Mouse (Mus musculus) left cerebral cortex, postnatal 10 days (tissue): ENCODE results near the gene Rfc1. TPM values are rescaled to one million over a fixed set of nuclear protein-coding genes. Genes with fewer than 3 reads are reported as not detected.

ENCODE experiments used
- DNase-seq, 2 experiments: peaks; one replicate each; pipeline ENCODE4 v3.0.0; 2021 to 2022; ENCODE audit warnings: low spot score in 2 of 2, mixed read lengths in 1 of 2; ENCODE audit errors: extremely low spot score in 1 of 2
- intact Hi-C: fragments of 180-260 bp; cut with DNase I; formaldehyde crosslinking; loops from one replicate; pipeline ENCODE4 v1.15.1; 2025
- total RNA-seq, 2 experiments: library from RNA; stranded (reverse); gene quantifications; 2 replicates each; pipeline ENCODE4 v1.2.3; 2021

Rfc1 gene
- total RNA-seq, result 10 to 100 TPM; 20.7 to 22.4 TPM

DNA sequence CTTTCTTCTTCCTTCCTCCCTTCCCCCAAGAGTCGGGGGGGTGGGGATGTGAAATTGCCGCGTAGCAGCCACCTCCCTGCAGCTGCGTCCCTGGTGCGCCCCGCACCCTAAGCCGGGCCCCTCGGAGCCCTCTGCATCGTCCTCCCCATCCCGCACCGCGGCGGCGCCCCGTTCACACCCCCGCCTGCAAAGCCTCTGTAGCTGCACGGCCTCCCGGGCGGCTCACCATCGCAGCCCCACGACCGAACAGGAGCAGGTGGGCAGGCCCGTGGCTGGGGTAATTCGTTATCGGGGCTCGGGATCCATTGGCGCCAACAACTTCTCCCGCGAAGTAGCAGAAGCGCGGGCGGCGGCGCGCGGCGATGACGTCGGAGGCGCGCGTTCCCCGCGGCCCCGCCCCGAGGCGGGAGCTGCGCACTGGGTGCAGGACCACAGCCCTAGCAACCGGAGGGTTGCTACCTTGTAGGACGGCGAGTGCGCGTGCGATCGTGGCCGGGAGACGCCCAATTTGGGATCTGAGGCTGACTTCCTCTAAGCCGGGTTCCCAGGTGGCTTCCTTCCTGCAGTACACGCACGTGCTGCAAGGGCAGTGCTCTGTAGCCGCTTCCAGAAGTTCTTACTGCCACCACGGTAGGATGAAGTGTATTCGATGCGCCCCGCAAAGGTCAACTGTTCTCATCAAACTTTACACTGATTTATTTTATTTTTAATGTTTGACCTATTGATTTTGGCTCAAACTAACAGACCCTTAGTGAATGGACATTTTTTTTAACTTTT, at the start of gene Rfc1:
Gene Rfc1 (minus strand): TSS at position 373 of the 777 bp plus-strand sequence.
- DNase-seq, result peak; percentile 84 to 92
- intact Hi-C loops, result loop anchor here (2.0 kb wide), 1 partner anchor 55 kb away; the partner anchor contains the start of genes Lias and Rpl9

DNA sequence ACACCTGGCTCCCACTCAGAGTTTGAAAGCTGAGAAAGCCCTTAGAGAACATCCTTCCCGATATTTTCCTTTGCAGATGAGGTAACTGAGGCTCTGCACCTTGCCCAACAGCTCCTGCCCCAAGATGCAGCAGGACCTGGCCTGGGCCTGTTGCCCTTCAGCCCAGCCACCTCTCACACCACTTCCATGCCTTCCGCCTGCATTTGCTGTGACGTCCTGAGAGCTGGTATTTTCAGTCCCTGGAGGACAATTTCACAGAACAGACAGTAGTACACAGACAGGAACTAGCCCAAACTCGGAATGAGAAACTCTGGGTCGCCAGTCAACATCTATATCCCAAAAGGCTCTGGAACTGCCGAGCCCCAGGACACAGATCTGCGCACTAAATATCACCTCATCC, 39.3 kb upstream of the Rfc1 start:
- intact Hi-C loops, result no loop called here
- DNase-seq, result no peak

DNA sequence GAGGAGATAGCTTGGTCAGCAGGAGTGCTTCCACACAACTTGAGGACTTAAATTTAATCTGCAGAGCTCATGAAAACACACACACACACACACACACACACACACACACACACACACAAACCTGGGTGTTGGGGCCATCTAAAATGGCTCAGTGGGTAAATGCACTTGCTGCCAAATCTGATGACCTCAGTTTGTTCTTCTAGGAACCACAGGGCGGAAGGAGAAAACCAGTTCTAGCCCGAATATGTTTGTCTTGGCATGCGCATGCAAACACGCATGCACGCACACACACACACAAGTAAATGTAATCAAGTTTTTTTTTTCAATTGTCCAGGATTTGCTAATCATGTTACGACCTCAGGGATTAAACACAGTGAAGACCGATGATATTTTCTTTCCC, 36.1 kb upstream of the Rfc1 start:
- intact Hi-C loops, result no loop called here
- no peak for DNase-seq

DNA sequence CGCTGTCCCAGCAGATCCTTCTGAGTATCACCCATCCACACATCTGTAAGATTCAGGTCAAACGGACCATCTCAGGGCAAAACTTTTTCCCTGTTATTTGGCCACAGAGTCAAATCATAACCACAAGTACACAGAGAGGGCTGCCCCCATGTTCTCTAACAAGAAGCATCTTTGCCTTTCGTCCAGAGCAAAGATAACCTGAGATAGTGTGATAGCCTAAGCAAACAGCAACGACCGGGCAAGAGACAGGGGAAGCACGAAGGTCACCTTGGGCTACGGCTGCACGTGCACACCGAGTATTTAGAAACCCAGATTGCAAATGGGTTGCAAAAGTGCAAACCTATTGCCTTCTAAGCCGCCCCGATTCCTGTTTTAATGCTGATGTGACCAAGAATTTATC, 32.4 kb upstream of the Rfc1 start:
- intact Hi-C loops, result no loop called here
- DNase-seq, result no peak

DNA sequence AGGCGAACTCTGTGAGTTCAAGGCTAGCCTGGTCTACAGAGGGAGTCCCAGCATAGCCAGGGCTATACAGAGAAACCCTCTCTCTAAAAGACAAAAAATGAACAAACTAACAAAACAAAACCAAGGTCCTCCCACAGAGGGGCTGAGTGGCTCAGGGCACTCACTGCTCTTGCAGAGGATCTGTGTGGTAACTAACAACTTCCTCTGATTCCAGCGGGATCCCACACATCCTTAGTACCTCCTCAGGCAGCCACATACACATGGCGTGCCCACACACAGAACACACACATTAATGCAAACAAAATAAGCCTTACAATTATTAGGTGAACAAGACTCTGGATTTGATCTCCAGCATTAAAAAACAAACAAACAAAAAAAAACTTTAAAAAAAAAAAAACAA, 22.3 kb upstream of the Rfc1 start:
- intact Hi-C loops, result no loop called here
- DNase-seq, result no peak

DNA sequence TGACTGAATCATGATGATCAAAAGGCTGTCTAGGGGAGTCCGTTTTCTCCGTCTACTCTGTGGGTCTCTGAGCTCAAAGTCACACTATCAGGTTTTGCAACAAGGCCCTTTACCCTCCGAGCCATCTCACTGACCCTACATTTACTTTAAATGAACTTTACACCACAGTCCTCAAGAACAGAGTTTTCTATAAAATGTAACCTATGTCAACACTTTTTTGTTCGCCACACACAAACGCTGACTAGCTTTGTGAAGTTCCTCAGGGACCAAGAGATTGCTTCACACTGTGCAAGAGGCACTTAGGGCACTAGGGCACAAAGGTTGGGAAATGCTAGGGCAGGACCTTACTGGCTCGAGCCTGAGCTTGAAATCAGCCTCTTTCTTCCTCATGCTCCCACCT, 21.4 kb upstream of the Rfc1 start:
- no peak for DNase-seq

DNA sequence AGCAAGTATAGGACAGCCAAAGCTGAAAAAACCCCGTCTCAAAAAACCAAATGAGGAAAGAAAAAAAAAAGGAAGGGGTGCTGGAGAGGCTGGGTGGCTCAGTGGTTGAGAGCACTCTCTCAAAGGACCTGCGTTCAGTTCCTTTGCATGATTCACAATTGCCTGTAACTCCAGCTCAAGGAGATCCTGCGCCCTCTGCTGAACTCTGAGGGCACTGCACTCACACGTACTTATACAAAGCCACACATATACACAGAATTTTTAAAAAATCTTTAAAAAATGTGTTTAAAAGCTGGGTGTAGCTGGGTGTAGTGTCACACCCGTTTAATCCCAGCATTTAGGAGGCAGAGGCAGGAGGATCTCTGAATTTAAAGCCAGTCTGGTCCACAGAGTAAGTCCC, 19.5 kb upstream of the Rfc1 start:
- intact Hi-C loops, result no loop called here
- no peak for DNase-seq

More for the DNA sequence above, 21.4 kb upstream of the Rfc1 start:
- intact Hi-C loops, result no loop called here

DNA sequence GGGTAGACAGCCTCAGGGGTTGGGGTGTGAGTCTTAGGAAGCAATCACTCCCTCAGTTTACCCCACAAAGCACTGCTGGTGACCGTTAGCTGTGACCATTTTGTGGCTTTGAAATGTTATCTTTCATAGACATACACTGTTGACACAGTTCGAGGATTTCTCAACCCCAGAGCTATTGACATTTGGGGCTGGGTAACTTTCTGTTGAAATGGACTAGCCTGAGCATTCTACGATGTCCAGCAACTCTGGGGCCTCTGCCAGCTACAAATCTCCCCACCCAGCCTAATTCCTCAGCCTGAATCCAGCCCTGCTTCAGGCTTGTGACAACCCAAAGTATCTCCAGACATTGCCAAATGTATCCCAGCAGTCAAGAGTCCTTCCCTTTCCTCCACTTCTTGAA, 18.6 kb upstream of the Rfc1 start:
- intact Hi-C loops, result no loop called here
- DNase-seq, result no peak

DNA sequence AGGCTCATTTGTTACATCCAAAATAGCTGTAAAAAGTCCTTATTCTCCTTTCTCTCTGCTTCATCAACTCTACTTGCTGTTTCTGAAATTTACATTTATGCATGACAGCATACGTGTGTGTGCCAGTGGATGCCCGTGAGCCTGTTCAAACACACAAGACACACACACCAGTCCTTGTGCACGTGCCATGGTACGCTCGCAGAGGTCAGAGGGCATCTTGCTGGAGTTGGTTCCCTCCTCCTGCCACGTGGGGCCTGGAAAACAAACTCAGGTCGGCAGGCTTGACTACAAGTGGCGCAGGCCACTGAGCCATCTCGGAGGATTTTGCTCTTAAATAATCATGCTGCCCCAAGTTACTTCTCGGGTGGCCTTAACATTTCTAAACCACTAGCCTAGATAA, 15.0 kb upstream of the Rfc1 start:
- intact Hi-C loops, result no loop called here
- no peak for DNase-seq

DNA sequence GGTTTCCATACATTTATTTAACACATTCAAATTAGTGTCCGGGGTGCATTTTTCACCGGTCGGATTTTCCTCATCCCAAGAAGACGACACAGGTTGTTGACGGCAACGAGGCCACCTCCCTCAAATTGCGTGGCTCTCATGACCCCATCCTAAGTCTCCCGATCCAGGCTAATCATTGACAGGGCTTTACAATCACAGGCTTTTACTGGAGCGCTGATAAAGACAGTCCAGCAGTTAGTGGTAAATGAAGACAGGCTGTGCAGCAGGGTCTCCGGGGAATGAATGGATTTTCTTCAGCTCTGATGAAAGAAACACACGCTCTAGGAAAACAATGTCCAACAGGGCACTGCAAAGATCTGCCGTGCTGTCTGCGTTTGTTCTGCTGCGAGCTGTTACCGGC, 12.7 kb upstream of the Rfc1 start, which contains the start of gene Klb:
Gene Klb (plus strand): TSS at position 147 of the 400 bp plus-strand sequence.
- intact Hi-C loops, result no loop called here
- DNase-seq, result no peak

DNA sequence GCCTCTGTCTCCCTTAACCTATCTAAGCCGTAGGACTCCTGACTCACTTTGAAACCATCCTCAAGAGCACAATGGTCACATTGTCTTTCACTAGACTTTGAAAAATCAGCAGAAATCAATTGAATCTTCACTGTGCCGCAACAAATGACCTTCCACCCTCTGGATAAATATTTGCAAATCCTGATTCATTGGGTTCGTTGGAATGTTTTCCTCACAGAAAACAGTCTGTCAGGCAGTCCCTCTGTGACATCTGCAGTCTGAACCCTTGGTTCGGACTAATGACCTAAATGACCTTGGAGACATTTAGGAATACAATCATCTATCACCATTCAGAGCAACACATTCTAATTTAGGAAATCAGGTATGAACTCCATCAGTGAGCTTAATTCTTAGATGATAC, 4.7 kb upstream of the Rfc1 start:
- intact Hi-C loops, result no loop called here
- DNase-seq, result no peak

DNA sequence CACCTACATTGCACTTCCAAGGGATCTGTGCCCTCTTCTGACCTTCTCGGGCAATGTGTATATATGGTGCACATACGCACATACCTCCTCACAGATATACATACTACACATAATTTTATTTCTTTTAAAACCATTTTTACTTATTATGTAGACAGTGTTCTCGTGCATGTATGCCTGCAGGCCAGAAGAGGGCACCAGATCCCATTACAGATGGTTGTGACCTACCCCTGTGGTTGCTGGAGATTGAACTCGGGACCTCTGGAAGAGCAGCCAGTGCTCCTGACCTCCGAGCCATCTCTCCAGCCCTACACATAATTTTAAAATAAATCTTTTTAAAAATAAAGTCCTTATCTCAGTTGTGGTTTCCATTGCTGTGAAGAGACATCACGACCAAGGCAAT, 2.9 kb upstream of the Rfc1 start:
- intact Hi-C loops, result no loop called here
- no peak for DNase-seq

DNA sequence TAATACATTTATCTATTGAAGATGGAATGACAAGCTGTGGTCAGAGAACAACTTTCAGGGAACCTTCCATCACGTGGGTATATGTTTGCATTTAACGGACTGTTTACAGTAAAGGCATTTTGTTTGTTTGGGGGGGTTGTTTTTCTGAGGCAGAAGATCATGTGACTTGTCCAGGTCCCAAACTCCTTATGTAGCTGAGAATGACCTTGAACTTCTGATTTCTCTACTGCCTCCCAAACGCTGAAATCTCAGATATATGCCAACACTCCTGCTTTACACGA, 545 bp upstream of the Rfc1 start:
- intact Hi-C loops, result no loop called here

DNA sequence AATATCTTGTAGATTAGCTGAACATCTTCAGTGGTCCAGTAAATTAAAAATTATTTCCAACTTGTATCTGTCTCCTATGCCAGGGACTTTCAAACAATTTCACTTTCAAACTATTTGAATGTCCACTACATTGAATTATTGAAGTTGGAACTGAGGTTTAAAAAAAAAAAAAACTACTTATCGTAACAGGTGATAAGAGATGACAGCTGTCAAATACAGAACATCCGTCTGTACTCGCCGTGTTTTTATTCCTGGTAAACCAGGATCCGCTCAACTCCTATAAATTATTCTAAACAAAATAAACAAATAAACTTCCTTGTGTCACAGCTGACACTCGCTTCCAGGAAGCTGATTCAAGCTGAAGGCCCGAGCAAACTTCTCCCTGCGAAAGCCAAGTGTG, 682 bp downstream of the Rfc1 start:
- intact Hi-C loops, result loop anchor here (2.0 kb wide), 1 partner anchor 56 kb away; the partner anchor contains the start of genes Lias and Rpl9
- no peak for DNase-seq

More for the DNA sequence above, 545 bp upstream of the Rfc1 start:
- no peak for DNase-seq

DNA sequence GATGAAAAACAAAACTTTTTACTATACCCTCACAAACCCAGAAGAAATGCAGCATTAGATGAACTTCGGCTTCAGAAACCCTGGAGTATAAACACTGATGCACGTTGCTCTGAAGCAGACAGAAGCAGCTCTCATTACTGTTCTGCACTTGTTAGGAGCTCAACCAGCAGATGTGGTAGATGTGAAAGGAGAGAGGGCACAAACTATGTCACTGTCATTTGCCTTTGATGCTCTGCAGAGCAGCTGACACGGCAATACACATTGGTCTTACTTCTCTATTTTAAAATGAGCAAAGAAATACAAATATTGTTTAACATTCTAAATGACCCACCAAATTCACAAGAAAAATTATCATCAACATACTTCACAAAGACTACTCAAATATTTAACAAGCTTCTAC, 5.5 kb downstream of the Rfc1 start:
- intact Hi-C loops, result no loop called here
- no peak for DNase-seq

DNA sequence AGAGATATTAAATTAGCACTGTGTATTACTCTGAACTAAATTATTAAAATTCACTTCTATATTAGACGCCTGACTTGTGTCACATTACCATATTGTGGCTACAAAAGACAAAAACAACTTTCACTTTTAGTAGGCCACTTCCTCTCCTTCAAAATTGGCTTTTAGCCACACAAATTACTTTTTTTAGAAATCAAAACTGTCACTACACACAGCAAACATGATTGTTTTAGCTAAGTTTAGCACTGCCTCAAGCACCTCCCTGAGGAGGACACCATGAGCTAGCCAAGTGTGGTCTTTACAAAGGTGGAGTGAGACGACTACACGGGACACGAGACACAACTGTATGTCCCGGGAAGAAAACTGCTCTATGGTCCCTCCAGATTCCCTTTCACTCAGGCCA, 9.3 kb downstream of the Rfc1 start:
- no peak for DNase-seq
- intact Hi-C loops, result no loop called here

DNA sequence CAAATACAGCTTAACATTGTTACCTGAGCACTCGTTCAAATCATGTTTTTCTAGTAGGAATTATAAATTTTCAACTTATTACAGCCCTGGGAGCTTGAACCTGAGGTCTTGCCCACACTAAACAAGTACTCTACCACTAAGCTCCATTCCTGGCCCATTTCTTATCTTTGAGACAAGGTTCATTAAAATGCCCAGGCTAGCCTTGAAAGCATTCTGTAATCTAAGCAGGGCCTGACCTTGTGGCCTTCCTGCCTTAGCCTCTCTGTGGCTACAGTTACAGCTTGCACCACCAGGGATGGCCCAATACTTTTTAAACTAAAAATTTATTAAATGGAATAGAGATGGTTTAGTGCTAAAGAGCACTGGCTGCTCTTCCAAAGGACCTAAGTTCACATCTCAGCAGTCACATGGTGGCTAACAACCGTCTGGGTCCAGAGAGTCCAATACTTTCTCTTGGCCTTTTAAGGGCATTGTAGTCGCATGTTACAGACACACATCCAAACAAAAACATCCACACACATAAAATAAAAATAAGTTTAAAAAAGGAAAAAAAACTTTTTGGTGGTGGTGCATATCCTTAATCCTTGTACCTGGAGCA, 10.6 kb downstream of the Rfc1 start:
- no peak for DNase-seq
- intact Hi-C loops, result no loop called here

DNA sequence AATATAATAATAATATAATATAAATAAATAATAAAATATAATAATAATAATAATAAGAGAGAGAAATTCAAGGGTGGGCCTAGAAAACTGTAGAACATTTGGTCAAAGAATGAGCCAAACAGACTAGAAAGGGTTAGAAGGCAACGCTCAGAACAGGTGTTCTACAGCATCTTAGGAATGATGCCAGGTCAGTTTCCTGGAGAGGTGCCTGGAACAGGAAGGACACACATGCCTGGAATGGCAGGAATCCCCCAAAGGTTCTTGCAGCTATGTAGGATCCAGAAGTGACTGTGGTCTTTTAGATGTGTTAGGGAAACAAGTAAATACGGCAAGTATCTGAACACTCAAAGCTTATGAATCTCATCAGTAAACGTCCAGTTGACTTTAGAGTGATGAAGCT, 11.2 kb downstream of the Rfc1 start:
- intact Hi-C loops, result no loop called here
- DNase-seq, result no peak

DNA sequence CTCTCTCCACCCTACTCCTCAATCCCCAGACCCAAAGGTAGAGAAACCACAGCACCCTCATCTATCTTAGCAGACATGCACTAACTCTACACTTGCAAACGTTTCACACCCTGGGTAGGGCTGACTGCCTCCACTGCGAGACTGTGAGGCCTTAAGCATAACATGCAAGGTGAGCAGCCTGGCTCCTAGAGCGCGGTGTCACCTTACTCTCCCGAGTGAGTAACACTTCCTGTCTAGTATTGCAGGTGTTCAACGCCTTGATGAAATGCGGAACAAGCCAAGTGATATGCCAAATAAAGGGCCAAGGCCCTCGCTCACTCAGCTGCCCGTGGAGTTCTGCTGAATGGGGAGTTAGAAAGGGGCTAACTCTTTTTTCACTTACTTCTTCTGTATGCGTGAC, 13.3 kb downstream of the Rfc1 start:
- DNase-seq, result no peak
- intact Hi-C loops, result no loop called here

DNA sequence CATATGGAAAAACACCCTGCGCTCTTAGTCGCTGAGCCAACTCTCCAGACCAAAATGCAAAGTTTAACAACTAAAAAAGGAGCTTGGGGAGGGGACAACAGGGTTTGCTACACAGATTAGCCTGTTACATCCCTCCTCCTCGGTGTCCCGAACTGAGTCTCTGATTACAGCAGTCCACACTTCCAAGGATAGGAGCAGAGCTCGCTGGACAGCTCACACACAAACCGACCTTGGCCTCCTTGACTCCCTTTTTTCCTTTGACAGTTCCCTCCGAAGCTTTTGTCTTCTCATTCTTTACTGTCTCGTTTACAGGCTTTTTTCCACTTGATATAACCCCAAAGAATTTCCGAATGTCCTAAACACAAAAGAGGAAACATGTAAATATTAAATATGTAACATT, 16.3 kb downstream of the Rfc1 start:
- no peak for DNase-seq
- intact Hi-C loops, result no loop called here

DNA sequence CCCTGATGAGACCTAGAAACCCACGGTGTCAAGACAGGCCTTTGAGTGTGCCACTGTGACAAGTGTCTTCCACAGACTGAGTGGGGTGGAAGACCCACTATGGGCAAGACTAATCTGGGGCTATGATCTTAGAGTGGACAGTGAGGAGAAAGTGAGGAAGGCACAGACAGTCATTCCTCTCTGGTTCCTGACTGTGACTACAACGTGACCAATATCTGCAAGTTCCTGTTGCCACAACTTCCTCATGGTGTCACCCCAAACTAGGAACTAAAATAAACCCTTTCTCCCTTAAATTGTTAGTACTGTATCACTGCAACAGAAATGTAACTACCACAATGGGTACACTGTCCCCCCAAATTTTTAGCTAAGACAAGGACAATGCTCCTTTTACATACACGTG, 26.6 kb downstream of the Rfc1 start:
- intact Hi-C loops, result no loop called here

More for the DNA sequence above, 26.6 kb downstream of the Rfc1 start:
- no peak for DNase-seq
